Mouse (Mus musculus) lung, embryonic 14.5 days (tissue): ENCODE measurements around the gene Aqp2. TPM values are rescaled to one million over a fixed set of nuclear protein-coding genes. Genes with fewer than 3 reads are reported as not detected.

Source experiments
- ATAC-seq: fragments of 200-750 bp; cut with Nextera tagmentation; 2 replicates; pipeline ENCODE4 v1.8.0; 2017; ENCODE audit warnings: mild to moderate bottlenecking, moderate TSS enrichment, moderate library complexity; ENCODE audit not compliant: insufficient read depth
- DNase-seq: peaks from one replicate; pipeline ENCODE4 v3.0.0-alpha.2; 2015
- H3K27ac ChIP-seq: fragments of 300-500 bp; sonication (generic); 2 replicates; pipeline ENCODE4 v1.5.1; 2014; ENCODE audit warnings: low read depth, mild to moderate bottlenecking, moderate library complexity
- H3K27me3 ChIP-seq: fragments of 300-500 bp; sonication (generic); 2 replicates; pipeline ENCODE4 v1.6.1; 2014; ENCODE audit warnings: low read length, control low read depth; ENCODE audit not compliant: insufficient read depth
- H3K36me3 ChIP-seq: fragments of 300-500 bp; sonication (generic); 2 replicates; pipeline ENCODE4 v1.6.1; 2014; ENCODE audit warnings: control low read depth; ENCODE audit not compliant: insufficient read depth
- H3K4me1 ChIP-seq: fragments of 300-500 bp; sonication (generic); 2 replicates; pipeline ENCODE4 v1.6.1; 2014; ENCODE audit warnings: antibody characterized with exemption, control low read depth; ENCODE audit not compliant: insufficient read depth
- H3K4me2 ChIP-seq: fragments of 300-500 bp; sonication (generic); 2 replicates; pipeline ENCODE4 v1.6.1; 2014; ENCODE audit warnings: mild to moderate bottlenecking
- H3K4me3 ChIP-seq: fragments of 300-500 bp; sonication (generic); 2 replicates; pipeline ENCODE4 v1.5.1; 2014; ENCODE audit warnings: low read depth, low read length
- H3K9ac ChIP-seq: fragments of 300-500 bp; sonication (generic); 2 replicates; pipeline ENCODE4 v1.6.1; 2014
- H3K9me3 ChIP-seq: fragments of 300-500 bp; sonication (generic); 2 replicates; pipeline ENCODE4 v1.6.1; 2016; ENCODE audit warnings: low read depth, low read length, control low read depth
- CTCF ChIP-seq: IDR thresholded peaks from 2 replicates; pipeline ENCODE4 v1.5.1; 2016; ENCODE audit warnings: antibody characterized with exemption, low read depth
- WGBS: fragments of 180-500 bp; shearing (Covaris S2); extraction: QIAGEN DNeasy Blood & Tissue Kit; methylation state at CpG from one replicate; pipeline ENCODE4 v1.1.7; 2014; 5-methylcytosine and 5-hydroxymethylcytosine counted together
- polyA plus RNA-seq: library from polyadenylated mRNA; unstranded; fragments of >200 nt; fragmentation: Nextera tagmentation; extraction: Ambion mirVana; gene quantifications from 2 replicates; pipeline ENCODE4 v1.2.1, GENCODE M21; 2014

The Aqp2 gene
- polyA plus RNA-seq, 1 experiment from 2014 or later = not detected

- Histone ChIP-seq H3K27me3 (peaks cover 90% of the 10 kb centered on the region), H3K9ac (no peak within 1 kb of the TSS; the same call in 1 of the 2 replicates), H3K4me1 (no peaks in the 10 kb centered on the region; the same call in 1 of the 2 replicates), H3K4me2 (peak within 1 kb of the TSS; percentile 68), H3K36me3 (no peaks in the 10 kb centered on the region), H3K27ac (no peak within 1 kb of the TSS), H3K4me3 (peak within 1 kb of the TSS; percentile 40), H3K9me3 (no peaks in the 10 kb centered on the region)
- DNase-seq (peak; percentile 61), ATAC-seq (peak; percentile 68)
- TF ChIP-seq CTCF = no peak
- WGBS = 1% methylated on average over 78 of the region's 83 CpGs
These were observed 11.7 kb downstream of the Aqp2 start, which contains the start of gene Aqp5 for GRCm38 (mm10) chr15:99590429-99591084. Gene Aqp5, plus strand, starts transcription at chr15:99590782.

GRCm38 (mm10) chr15:99592177-99592576, 13.3 kb downstream of the Aqp2 start:
- 64% methylated on average over 8 of the region's 8 CpGs for WGBS
- TF ChIP-seq CTCF = no peak
- ATAC-seq = no peak
- Histone ChIP-seq H3K9me3 (no peaks in the 10 kb centered on the region), H3K9ac (no peak overlapping the region), H3K4me1 (no peaks in the 10 kb centered on the region; the same call in 1 of the 2 replicates), H3K4me3 (no peak overlapping the region), H3K27ac (no peak overlapping the region), H3K27me3 (peaks cover 73% of the 10 kb centered on the region), H3K4me2 (no peak overlapping the region), H3K36me3 (no peaks in the 10 kb centered on the region)
- DNase-seq = no peak

- Histone ChIP-seq H3K27me3 (peaks cover 70% of the 10 kb centered on the region), H3K4me2 (no peak overlapping the region), H3K4me1 (no peaks in the 10 kb centered on the region; the same call in 1 of the 2 replicates), H3K9me3 (no peaks in the 10 kb centered on the region), H3K36me3 (no peaks in the 10 kb centered on the region), H3K27ac (no peak overlapping the region), H3K4me3 (no peak overlapping the region), H3K9ac (no peak overlapping the region)
- no peak for TF ChIP-seq CTCF
- DNase-seq (no peak), ATAC-seq (no peak)
- 72% methylated on average over 5 of the region's 5 CpGs for WGBS
These were observed 14.0 kb downstream of the Aqp2 start for GRCm38 (mm10) chr15:99592877-99593276.

GRCm38 (mm10) chr15:99594951-99595350, 16.1 kb downstream of the Aqp2 start:
- Histone ChIP-seq H3K27me3 (peaks cover 49% of the 10 kb centered on the region), H3K4me3 (no peak overlapping the region), H3K4me2 (no peak overlapping the region), H3K27ac (no peak overlapping the region), H3K4me1 (no peaks in the 10 kb centered on the region), H3K9me3 (no peaks in the 10 kb centered on the region), H3K36me3 (no peaks in the 10 kb centered on the region), H3K9ac (no peak overlapping the region)
- no peak for TF ChIP-seq CTCF
- DNase-seq (peak; percentile 29), ATAC-seq (no peak)
- WGBS = 66% methylated on average over 10 of the region's 10 CpGs

GRCm38 (mm10) chr15:99596056-99596687, 17.3 kb downstream of the Aqp2 start:
- WGBS = 0% methylated on average over 7 of the region's 7 CpGs
- no peaks in the 10 kb centered on the region for H3K9me3 ChIP-seq
- H3K4me2 ChIP-seq = no peak overlapping the region
- H3K27me3 ChIP-seq = peaks cover 45% of the 10 kb centered on the region
- no peak overlapping the region for H3K27ac ChIP-seq
- no peaks in the 10 kb centered on the region for H3K36me3 ChIP-seq
- TF ChIP-seq CTCF = peak; percentile 98
- no peak overlapping the region for H3K9ac ChIP-seq
- H3K4me1 ChIP-seq = no peaks in the 10 kb centered on the region
- peak; percentile 91 for DNase-seq
- peak; percentile 84 for ATAC-seq
- H3K4me3 ChIP-seq = no peak overlapping the region

GRCm38 (mm10) chr15:99596841-99597240, 18.0 kb downstream of the Aqp2 start:
- no peak for ATAC-seq

GRCm38 (mm10) chr15:99597596-99597995, 18.7 kb downstream of the Aqp2 start:
- no peak for DNase-seq
- no peaks in the 10 kb centered on the region for H3K36me3 ChIP-seq
- no peak overlapping the region for H3K4me2 ChIP-seq
- H3K9ac ChIP-seq = no peak overlapping the region
- H3K4me3 ChIP-seq = no peak overlapping the region
- ATAC-seq = no peak
- 51% methylated on average over 8 of the region's 8 CpGs for WGBS
- no peaks in the 10 kb centered on the region for H3K9me3 ChIP-seq
- no peak overlapping the region for H3K27ac ChIP-seq
- TF ChIP-seq CTCF = no peak
- no peaks in the 10 kb centered on the region for H3K4me1 ChIP-seq
- H3K27me3 ChIP-seq = peaks cover 35% of the 10 kb centered on the region

More at GRCm38 (mm10) chr15:99596841-99597240, 18.0 kb downstream of the Aqp2 start:
- no peaks in the 10 kb centered on the region for H3K36me3 ChIP-seq
- no peak for DNase-seq
- no peaks in the 10 kb centered on the region for H3K9me3 ChIP-seq
- no peaks in the 10 kb centered on the region for H3K4me1 ChIP-seq
- no peak overlapping the region for H3K4me3 ChIP-seq
- H3K4me2 ChIP-seq = no peak overlapping the region
- WGBS = 53% methylated on average over 7 of the region's 7 CpGs
- no peak overlapping the region for H3K9ac ChIP-seq
- no peak overlapping the region for H3K27ac ChIP-seq
- peaks cover 38% of the 10 kb centered on the region for H3K27me3 ChIP-seq
- TF ChIP-seq CTCF = no peak
